Mouse (Mus musculus) limb, embryonic 10.5 days (tissue): ENCODE measurements at regions not wholly inside any gene's neighbourhood (a gene's known extent, or its start where the extent isn't known, plus 50 kb on each side); places are given as distances from the start of the nearest gene placed in this dataset.

Experiments
- DNase-seq: peaks from one replicate; pipeline ENCODE4 v3.0.0-alpha.2; 2017; ENCODE audit warnings: low spot score
- H3K27ac ChIP-seq: fragments of 300-500 bp; sonication (generic); 2 replicates; pipeline ENCODE4 v1.5.1; 2016; ENCODE audit warnings: mild to moderate bottlenecking
- H3K27me3 ChIP-seq: fragments of 300-500 bp; sonication (generic); 2 replicates; pipeline ENCODE4 v1.6.1; 2016; ENCODE audit warnings: low read depth, mild to moderate bottlenecking; ENCODE audit not compliant: poor library complexity, severe bottlenecking
- H3K36me3 ChIP-seq: fragments of 300-500 bp; sonication (generic); 2 replicates; pipeline ENCODE4 v1.6.1; 2016; ENCODE audit warnings: mild to moderate bottlenecking, moderate library complexity
- H3K4me1 ChIP-seq: fragments of 300-500 bp; sonication (generic); 2 replicates; pipeline ENCODE4 v1.6.1; 2016
- H3K4me3 ChIP-seq: fragments of 300-500 bp; sonication (generic); 2 replicates; pipeline ENCODE4 v1.5.1; 2016; ENCODE audit warnings: mild to moderate bottlenecking, moderate library complexity
- H3K9me3 ChIP-seq: fragments of 300-500 bp; sonication (generic); replicated peaks from 2 replicates; pipeline ENCODE4 v1.6.1; 2016; ENCODE audit warnings: mild to moderate bottlenecking
- WGBS: fragments of 180-500 bp; shearing (Covaris S2); methylation state at CpG from one replicate; pipeline ENCODE4 v1.1.7; 2016; 5-methylcytosine and 5-hydroxymethylcytosine counted together

DNA sequence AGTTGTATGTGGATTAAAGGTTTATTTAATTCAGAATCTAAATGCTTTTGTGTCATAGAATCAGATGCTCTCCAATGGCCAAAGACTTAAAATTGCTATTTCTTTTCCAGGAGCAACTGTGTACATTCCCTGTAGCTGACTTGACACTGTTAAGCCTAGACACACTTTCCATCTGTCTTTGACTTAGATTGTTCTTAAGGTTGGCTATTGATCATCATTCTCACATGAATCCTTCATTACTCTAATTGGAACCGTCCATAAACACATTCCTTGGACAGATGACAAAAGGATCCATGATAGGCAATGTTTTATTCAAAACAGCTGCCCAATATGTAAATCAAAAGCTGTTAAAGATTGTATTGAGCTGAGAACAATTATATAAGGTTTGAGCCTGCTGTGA, 442.8 kb downstream of the Bmp2 start:
- Histone ChIP-seq H3K4me1 (no peaks in the 10 kb centered on the region), H3K36me3 (no peaks in the 10 kb centered on the region), H3K27ac (no peak overlapping the region), H3K4me3 (no peak overlapping the region), H3K9me3 (no peaks in the 10 kb centered on the region), H3K27me3 (no peaks in the 10 kb centered on the region)
- DNase-seq, result no peak
- 64% methylated on average over 1 of the region's 1 CpGs for WGBS

DNA sequence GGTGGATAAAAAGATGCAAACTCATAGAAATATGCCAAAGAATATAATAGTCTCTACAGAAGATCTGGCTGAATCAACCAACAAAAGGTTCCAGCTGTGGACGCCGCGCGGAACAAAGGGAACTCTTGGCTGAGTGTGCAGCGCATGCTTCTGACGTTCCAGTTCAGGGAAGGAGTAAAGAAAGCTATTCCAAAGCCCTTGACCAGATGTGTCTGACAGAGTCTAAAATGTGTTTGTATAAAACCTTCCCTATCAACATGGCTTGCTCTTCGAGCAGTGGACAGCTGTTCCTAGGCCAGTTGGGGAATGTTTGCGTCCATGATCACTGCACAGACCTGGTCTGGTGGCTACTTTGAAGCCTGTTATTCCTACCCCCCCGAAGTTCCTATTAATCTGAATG, 442.4 kb downstream of the Bmp2 start:
- Histone ChIP-seq H3K27me3 (no peaks in the 10 kb centered on the region), H3K36me3 (no peaks in the 10 kb centered on the region), H3K4me1 (no peaks in the 10 kb centered on the region), H3K4me3 (no peak overlapping the region), H3K27ac (no peak overlapping the region), H3K9me3 (no peaks in the 10 kb centered on the region)
- WGBS, result 90% methylated on average over 9 of the region's 9 CpGs
- DNase-seq, result no peak

DNA sequence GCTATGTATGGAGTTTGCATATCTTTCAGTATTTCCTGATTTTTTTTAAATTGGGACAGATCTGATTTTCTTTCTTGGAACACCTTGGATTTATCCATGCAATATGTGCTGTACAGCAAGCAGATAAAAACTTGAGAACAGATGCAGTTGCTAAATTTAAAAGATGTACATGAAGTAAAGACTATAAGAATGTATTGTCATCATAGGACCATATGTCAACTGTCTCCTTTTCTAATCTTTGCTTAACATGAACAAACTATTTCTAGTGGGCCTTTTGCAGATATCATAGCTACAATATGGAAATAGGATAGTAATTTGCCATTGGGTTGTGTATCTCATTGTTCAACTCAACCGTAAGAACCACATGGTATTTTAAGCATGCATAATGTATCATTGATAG, 435.7 kb downstream of the Bmp2 start:
- H3K9me3 ChIP-seq, result no peaks in the 10 kb centered on the region
- H3K36me3 ChIP-seq, result no peaks in the 10 kb centered on the region
- WGBS, result 93% methylated on average over 1 of the region's 1 CpGs
- no peak for DNase-seq
- H3K27me3 ChIP-seq, result no peaks in the 10 kb centered on the region
- H3K27ac ChIP-seq, result no peak overlapping the region
- no peaks in the 10 kb centered on the region for H3K4me1 ChIP-seq
- H3K4me3 ChIP-seq, result no peak overlapping the region
